Mouse (Mus musculus): ENCODE measurements around the gene Gm10985. TPM values are rescaled to one million over a fixed set of nuclear protein-coding genes. Genes with fewer than 3 reads are reported as not detected.

The Gm10985 gene
- total RNA-seq, 1 experiment, result not detected

DNA sequence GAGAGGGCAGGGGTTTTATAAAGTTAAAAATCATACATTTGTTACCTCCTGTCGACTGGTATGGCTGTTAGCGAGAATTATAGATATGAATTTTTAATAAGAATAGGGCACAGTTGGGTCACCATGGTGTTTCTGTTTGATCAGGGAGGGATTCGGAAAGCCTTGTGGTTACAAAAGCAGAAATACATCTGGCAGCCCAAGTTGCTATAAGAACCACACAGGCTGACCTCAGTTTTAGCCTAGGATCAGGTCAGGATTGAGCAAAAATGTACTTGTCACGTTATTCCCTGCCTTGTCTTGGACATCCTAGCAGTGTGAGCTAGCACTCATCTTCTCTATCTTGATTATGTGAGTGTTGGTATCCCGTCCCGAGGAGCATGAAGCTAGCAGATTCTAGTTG lies 25.6 kb downstream of the Gm10985 start:
- no peaks in the 10 kb centered on the region for H3K9me3 ChIP-seq (ENCODE audit: control insufficient read depth, insufficient read depth, low read depth, low read length)
- no peaks in the 10 kb centered on the region for H3K36me3 ChIP-seq (ENCODE audit: control insufficient read depth, insufficient read depth, low read length, poor library complexity, severe bottlenecking)
- no peak overlapping the region for H3K9ac ChIP-seq (ENCODE audit: insufficient read depth, low read depth, low read length, poor library complexity, severe bottlenecking)
- no peak overlapping the region for H3K27ac ChIP-seq (ENCODE audit: insufficient read depth, low read depth, low read length, poor library complexity, severe bottlenecking)
- peaks cover 0 to 14% of the 10 kb centered on the region in 2 experiments; a peak in 3 of 4 replicates for H3K4me1 ChIP-seq (ENCODE audit: control insufficient read depth in 2 of 2, insufficient read depth in 2 of 2, low read length in 2 of 2, poor library complexity in 1 of 2)
- in situ Hi-C loops (cut with MboI; ENCODE audit: low sequenced_read_pairs in 2 of 2, unreplicated experiment in 2 of 2), result no loop called here
- no peak for TF ChIP-seq MAFK (IDR thresholded peaks at IDR 0.05; ENCODE audit: insufficient read depth, low read depth, low read length)
- TF ChIP-seq CHD2 (IDR thresholded peaks at IDR 0.05; ENCODE audit: low read depth, low read length), result no peak
- TF ChIP-seq ZC3H11A (IDR thresholded peaks at IDR 0.05; ENCODE audit: borderline replicate concordance, low read depth, low read length), result no peak
- TF ChIP-seq HCFC1 (IDR thresholded peaks at IDR 0.05; ENCODE audit: borderline replicate concordance, insufficient read depth, low read length), result no peak
- no peak for TF ChIP-seq ZNF384 (IDR thresholded peaks at IDR 0.05; ENCODE audit: low read depth, low read length)
- no peak for DNase-seq (ENCODE audit: low read depth, low spot score)
- no peak overlapping the region for H3K4me3 ChIP-seq (ENCODE audit: insufficient read depth in 1 of 2, low read depth in 1 of 2, low read length in 2 of 2, poor library complexity in 1 of 2, severe bottlenecking in 1 of 2)

DNA sequence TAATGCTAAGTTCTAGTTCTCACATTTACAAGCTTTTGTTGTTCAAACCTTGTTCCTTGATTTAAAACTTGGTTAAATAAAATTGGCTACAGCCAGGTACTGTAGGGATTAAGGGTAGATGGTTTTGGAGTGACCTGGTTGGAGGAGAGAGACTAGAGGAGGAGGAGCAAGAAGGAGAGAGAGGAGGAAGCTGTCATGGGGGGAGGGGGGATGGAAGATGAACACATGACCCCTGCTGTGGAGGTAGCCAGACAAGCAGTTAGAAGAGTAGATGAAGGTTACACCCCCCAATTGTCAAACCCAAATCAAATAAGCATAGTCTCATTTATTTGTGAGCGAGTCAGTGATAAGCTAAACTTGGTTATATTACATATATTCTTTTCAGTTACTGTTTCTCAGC lies 26.7 kb downstream of the Gm10985 start:
- peaks cover 0 to 14% of the 10 kb centered on the region in 2 experiments; a peak in 3 of 4 replicates for H3K4me1 ChIP-seq (ENCODE audit: control insufficient read depth in 2 of 2, insufficient read depth in 2 of 2, low read length in 2 of 2, poor library complexity in 1 of 2)
- no peak overlapping the region for H3K27ac ChIP-seq (ENCODE audit: insufficient read depth, low read depth, low read length, poor library complexity, severe bottlenecking)
- no peaks in the 10 kb centered on the region for H3K9me3 ChIP-seq (ENCODE audit: control insufficient read depth, insufficient read depth, low read depth, low read length)
- H3K4me3 ChIP-seq (ENCODE audit: insufficient read depth in 1 of 2, low read depth in 1 of 2, low read length in 2 of 2, poor library complexity in 1 of 2, severe bottlenecking in 1 of 2), result no peak overlapping the region
- DNase-seq (ENCODE audit: low read depth, low spot score), result no peak
- no peaks in the 10 kb centered on the region for H3K36me3 ChIP-seq (ENCODE audit: control insufficient read depth, insufficient read depth, low read length, poor library complexity, severe bottlenecking)
- H3K9ac ChIP-seq (ENCODE audit: insufficient read depth, low read depth, low read length, poor library complexity, severe bottlenecking), result no peak overlapping the region
- in situ Hi-C loops (cut with MboI; ENCODE audit: low sequenced_read_pairs in 2 of 2, unreplicated experiment in 2 of 2), result no loop called here
- TF ChIP-seq MAFK (IDR thresholded peaks at IDR 0.05; ENCODE audit: insufficient read depth, low read depth, low read length), result no peak
- TF ChIP-seq CHD2 (IDR thresholded peaks at IDR 0.05; ENCODE audit: low read depth, low read length), result no peak
- no peak for TF ChIP-seq HCFC1 (IDR thresholded peaks at IDR 0.05; ENCODE audit: borderline replicate concordance, insufficient read depth, low read length)
- no peak for TF ChIP-seq ZNF384 (IDR thresholded peaks at IDR 0.05; ENCODE audit: low read depth, low read length)
- TF ChIP-seq ZC3H11A (IDR thresholded peaks at IDR 0.05; ENCODE audit: borderline replicate concordance, low read depth, low read length), result no peak

DNA sequence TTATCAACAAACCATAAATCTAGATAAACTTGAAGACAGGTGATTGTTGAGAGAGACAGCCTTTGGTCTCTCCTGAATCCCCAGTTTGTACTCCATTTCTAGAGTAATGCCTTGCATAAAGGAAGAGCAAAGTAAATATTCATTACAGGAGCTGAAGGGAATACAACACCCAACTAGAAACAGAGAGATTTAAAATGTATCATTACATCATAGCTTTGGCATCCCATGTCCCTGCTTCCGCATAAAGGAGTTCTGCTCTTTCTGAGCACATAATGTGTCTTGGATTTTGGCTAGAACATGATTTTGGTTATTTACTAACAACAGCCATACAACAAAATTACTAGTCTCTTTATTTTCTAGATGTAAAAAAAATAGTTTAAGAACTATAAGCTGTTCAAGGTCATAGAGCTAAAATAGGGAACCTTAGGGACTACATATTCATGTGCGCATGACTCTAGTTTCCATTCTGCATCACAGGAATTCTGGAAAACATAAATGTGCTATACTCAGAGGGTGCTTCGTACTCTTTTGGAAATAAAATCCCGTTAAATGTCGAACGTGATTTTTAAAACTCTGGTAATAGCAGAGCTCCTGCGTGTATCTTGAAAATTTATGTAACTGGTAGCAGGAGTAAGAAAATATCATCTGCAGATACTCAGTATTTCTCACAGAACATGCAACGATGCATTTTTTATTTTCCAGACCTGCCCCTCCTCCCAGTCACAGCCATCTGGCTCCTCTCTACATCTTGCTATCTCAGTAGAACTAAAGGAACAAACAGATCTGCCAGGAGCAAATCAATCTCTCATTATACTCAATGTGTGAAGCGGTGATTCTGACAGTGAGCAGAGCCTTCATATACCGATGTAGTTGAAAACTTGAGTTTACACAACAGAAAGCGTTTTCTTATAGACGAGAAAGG lies 46.0 kb downstream of the Gm10985 start:
- TF ChIP-seq ZC3H11A (IDR thresholded peaks at IDR 0.05; ENCODE audit: borderline replicate concordance, low read depth, low read length), result no peak
- in situ Hi-C loops (cut with MboI; ENCODE audit: low sequenced_read_pairs in 2 of 2, unreplicated experiment in 2 of 2), result no loop called here

More for the DNA sequence above, 46.0 kb downstream of the Gm10985 start:
- no peak overlapping the region for H3K9ac ChIP-seq (ENCODE audit: insufficient read depth, low read depth, low read length, poor library complexity, severe bottlenecking)
- H3K4me1 ChIP-seq (ENCODE audit: control insufficient read depth in 2 of 2, insufficient read depth in 2 of 2, low read length in 2 of 2, poor library complexity in 1 of 2), result no peaks in the 10 kb centered on the region
- no peak for DNase-seq (ENCODE audit: low read depth, low spot score)
- H3K4me3 ChIP-seq (ENCODE audit: insufficient read depth in 1 of 2, low read depth in 1 of 2, low read length in 2 of 2, poor library complexity in 1 of 2, severe bottlenecking in 1 of 2), result no peak overlapping the region
- H3K9me3 ChIP-seq (ENCODE audit: control insufficient read depth, insufficient read depth, low read depth, low read length), result no peaks in the 10 kb centered on the region
- H3K36me3 ChIP-seq (ENCODE audit: control insufficient read depth, insufficient read depth, low read length, poor library complexity, severe bottlenecking), result no peaks in the 10 kb centered on the region
- no peak overlapping the region for H3K27ac ChIP-seq (ENCODE audit: insufficient read depth, low read depth, low read length, poor library complexity, severe bottlenecking)

Other genes starting within 250 kb of the Gm10985 start
- gene Frem2, start 187.7 kb upstream of the Gm10985 start, total RNA-seq (2012; rRNA removed), result 7.9 and 21.1 TPM in 2 replicates
- 30.0 and 47.2 TPM in 2 replicates for gene Ufm1, start 18.7 kb downstream of the Gm10985 start, total RNA-seq (2012; rRNA removed)

Measured in ES-E14 (cell line).